Mouse (Mus musculus) frontal cortex, postnatal 36 days (tissue): ENCODE data around the gene Zbtb16.

Source experiments
- DNase-seq, 2 experiments: peaks; one replicate each; pipeline ENCODE4 v3.0.0; 2022; ENCODE audit warnings: low spot score in 2 of 2

Gene Zbtb16

DNA sequence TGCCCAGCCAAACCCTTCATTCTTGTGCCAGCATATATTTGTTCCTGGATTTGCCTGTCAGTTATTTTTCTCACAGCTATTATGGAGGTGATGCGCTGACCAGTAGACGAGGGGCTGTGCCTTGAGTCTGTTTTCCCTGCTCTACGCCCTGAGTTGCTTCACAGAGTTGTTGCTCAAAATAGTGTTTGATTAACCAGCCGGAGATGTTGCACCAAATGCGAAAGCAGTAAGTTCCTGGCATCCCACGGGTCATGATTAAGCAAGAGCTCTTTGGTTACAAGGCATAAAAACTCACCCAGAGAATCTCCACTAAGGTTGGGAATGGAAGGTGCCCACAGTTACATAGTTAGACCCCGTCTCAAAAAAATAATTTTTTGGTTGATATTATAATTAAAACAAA, 229.9 kb downstream of the Zbtb16 start:
- DNase-seq, result no peak

DNA sequence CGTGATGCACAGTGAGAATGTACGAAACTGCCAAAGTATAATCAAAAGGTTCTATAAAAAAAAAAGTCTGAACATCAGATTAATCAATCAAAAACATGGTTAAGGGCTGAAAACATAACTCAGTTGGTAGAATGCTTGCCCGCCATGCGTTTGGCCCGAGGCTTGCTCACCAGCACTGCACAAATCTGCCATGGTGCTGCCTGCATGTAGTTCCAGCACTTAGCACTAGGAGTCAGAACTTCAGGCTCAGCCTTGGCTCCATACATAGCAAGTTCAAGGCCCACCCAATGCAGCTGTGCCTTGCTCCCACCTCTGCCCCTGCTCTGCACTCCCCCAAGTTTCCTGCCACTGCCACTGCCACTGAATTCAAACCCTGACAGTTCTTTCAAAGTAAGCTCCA, 230.3 kb downstream of the Zbtb16 start:
- DNase-seq, result no peak

DNA sequence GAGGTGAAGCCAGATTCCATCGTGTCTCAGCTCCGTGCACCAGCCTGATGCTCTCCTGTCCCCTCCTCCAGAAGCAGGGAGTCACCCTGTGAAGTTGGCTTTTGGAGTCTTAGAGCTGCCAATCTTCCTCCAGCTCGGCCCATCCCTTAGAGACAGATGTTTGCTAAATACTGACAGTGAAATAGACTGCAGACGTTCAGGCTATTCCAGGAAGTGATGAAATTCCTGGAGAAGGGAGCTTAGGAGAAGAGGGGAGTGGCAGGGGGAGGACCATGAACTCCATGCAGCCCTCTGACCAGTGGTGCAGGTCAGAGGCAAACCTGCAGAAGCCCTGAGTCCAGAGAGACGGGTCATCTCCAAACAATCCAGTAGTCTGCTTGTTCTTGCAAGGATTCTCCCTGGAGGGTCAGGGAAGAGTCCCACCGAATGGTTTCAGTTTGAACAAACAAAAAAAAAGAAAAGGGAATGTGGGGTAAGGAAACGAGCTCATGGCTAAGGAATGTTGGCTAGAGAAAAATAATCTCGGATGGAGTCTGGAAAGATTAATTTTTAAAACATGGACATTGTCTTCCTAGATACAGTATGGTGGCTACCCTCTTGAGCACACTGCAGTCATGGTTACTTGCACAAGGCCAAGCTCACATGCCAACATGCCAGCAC, 231.0 kb downstream of the Zbtb16 start, which contains the start of gene Nnmt:
Gene Nnmt (minus strand): TSS at position 215 of the 660 bp plus-strand sequence.
- no peak for DNase-seq
